Mouse (Mus musculus) hindbrain, embryonic 10.5 days (tissue): Measurements from ENCODE around the gene Pax5. TPM values are rescaled to one million over a fixed set of nuclear protein-coding genes. Genes with fewer than 3 reads are reported as not detected.

Source experiments
- DNase-seq: peaks from one replicate; pipeline ENCODE4 v3.0.0-alpha.2; 2017; ENCODE audit warnings: low spot score
- H3K27ac ChIP-seq: fragments of 300-500 bp; sonication (generic); 2 replicates; pipeline ENCODE4 v1.5.1; 2016; ENCODE audit warnings: mild to moderate bottlenecking, moderate library complexity
- H3K27me3 ChIP-seq: fragments of 300-500 bp; sonication (generic); 2 replicates; pipeline ENCODE4 v1.6.1; 2016; ENCODE audit warnings: mild to moderate bottlenecking; ENCODE audit not compliant: poor library complexity, insufficient read depth, severe bottlenecking
- H3K36me3 ChIP-seq: fragments of 300-500 bp; sonication (generic); 2 replicates; pipeline ENCODE4 v1.6.1; 2016; ENCODE audit warnings: mild to moderate bottlenecking, moderate library complexity
- H3K4me1 ChIP-seq: fragments of 300-500 bp; sonication (generic); replicated peaks from 2 replicates; pipeline ENCODE4 v1.6.1; 2016; ENCODE audit warnings: mild to moderate bottlenecking
- H3K4me3 ChIP-seq: fragments of 300-500 bp; sonication (generic); 2 replicates; pipeline ENCODE4 v1.5.1; 2016; ENCODE audit warnings: mild to moderate bottlenecking, moderate library complexity
- H3K9me3 ChIP-seq: fragments of 300-500 bp; sonication (generic); 2 replicates; pipeline ENCODE4 v1.6.1; 2016; ENCODE audit warnings: mild to moderate bottlenecking, moderate library complexity
- WGBS: fragments of 180-500 bp; shearing (Covaris S2); methylation state at CpG from one replicate; pipeline ENCODE4 v1.1.7; 2016; 5-methylcytosine and 5-hydroxymethylcytosine counted together
- polyA plus RNA-seq: library from polyadenylated mRNA; unstranded; fragments of >200 nt; fragmentation: Nextera tagmentation; extraction: Ambion mirVana; gene quantifications from 2 replicates; pipeline ENCODE4 v1.2.1, GENCODE M21; 2016

Pax5 gene
- polyA plus RNA-seq, 1 experiment from 2014 or later: 4.4 TPM

- whole genome bisulfite sequencing: 85% methylated on average over 3 of the region's 3 CpGs
- no peak overlapping the region for H3K4me3 ChIP-seq
- DNase-seq: no peak
- H3K27me3 ChIP-seq: peaks cover 8% of the 10 kb centered on the region
- no peaks in the 10 kb centered on the region for H3K9me3 ChIP-seq
- H3K36me3 ChIP-seq: 0 out of 2 replicates have a peak, but pooled peaks cover 2% of the 10 kb centered on the region
- peaks cover 12% of the 10 kb centered on the region for H3K4me1 ChIP-seq
- no peak overlapping the region for H3K27ac ChIP-seq
These were observed 168.2 kb downstream of the Pax5 start for GRCm38 (mm10) chr4:44542101-44542500.

GRCm38 (mm10) chr4:44538488-44538887, 171.8 kb downstream of the Pax5 start:
- no peaks in the 10 kb centered on the region for H3K9me3 ChIP-seq
- H3K36me3 ChIP-seq: peaks cover 10% of the 10 kb centered on the region; the same call in 1 of the 2 replicates
- peaks cover 20% of the 10 kb centered on the region for H3K4me1 ChIP-seq
- H3K4me3 ChIP-seq: no peak overlapping the region
- no peak for DNase-seq
- 59% methylated on average over 5 of the region's 5 CpGs for WGBS
- H3K27me3 ChIP-seq: peaks cover 4% of the 10 kb centered on the region; the same call in 1 of the 2 replicates
- no peak overlapping the region for H3K27ac ChIP-seq

- Histone ChIP-seq H3K9me3 (no peaks in the 10 kb centered on the region), H3K4me3 (no peak overlapping the region), H3K27me3 (peaks cover 4% of the 10 kb centered on the region; the same call in 1 of the 2 replicates), H3K36me3 (peaks cover 10% of the 10 kb centered on the region; the same call in 1 of the 2 replicates), H3K4me1 (peaks cover 24% of the 10 kb centered on the region), H3K27ac (no peak overlapping the region)
- 87% methylated on average over 4 of the region's 4 CpGs for WGBS
- DNase-seq: no peak
These were observed 173.5 kb downstream of the Pax5 start for GRCm38 (mm10) chr4:44536794-44537193.

GRCm38 (mm10) chr4:44535646-44536045, 174.6 kb downstream of the Pax5 start:
- peaks cover 4% of the 10 kb centered on the region; the same call in 1 of the 2 replicates for H3K27me3 ChIP-seq
- peaks cover 28% of the 10 kb centered on the region for H3K4me1 ChIP-seq
- H3K4me3 ChIP-seq: no peak overlapping the region
- H3K36me3 ChIP-seq: peaks cover 17% of the 10 kb centered on the region
- WGBS: 92% methylated on average over 4 of the region's 4 CpGs
- no peaks in the 10 kb centered on the region for H3K9me3 ChIP-seq
- no peak for DNase-seq
- H3K27ac ChIP-seq: no peak overlapping the region

GRCm38 (mm10) chr4:44533286-44533685, 177.0 kb downstream of the Pax5 start:
- Histone ChIP-seq H3K4me1 (peaks cover 30% of the 10 kb centered on the region), H3K36me3 (peaks cover 27% of the 10 kb centered on the region), H3K9me3 (no peaks in the 10 kb centered on the region), H3K27ac (no peak overlapping the region), H3K4me3 (no peak overlapping the region), H3K27me3 (peaks cover 10% of the 10 kb centered on the region)
- DNase-seq: no peak
- WGBS: 76% methylated on average over 5 of the region's 5 CpGs

- H3K4me1 ChIP-seq: peaks cover 35% of the 10 kb centered on the region
- H3K36me3 ChIP-seq: peaks cover 27% of the 10 kb centered on the region
- H3K27me3 ChIP-seq: peaks cover 8% of the 10 kb centered on the region
- WGBS: 78% methylated on average over 5 of the region's 5 CpGs
- H3K4me3 ChIP-seq: no peak overlapping the region
- no peak for DNase-seq
- H3K9me3 ChIP-seq: no peaks in the 10 kb centered on the region
- no peak overlapping the region for H3K27ac ChIP-seq
These were observed 177.6 kb downstream of the Pax5 start for GRCm38 (mm10) chr4:44532731-44533130.

GRCm38 (mm10) chr4:44525336-44525735, 185.0 kb downstream of the Pax5 start:
- Histone ChIP-seq H3K27me3 (peaks cover 24% of the 10 kb centered on the region), H3K36me3 (peaks cover 7% of the 10 kb centered on the region; the same call in 1 of the 2 replicates), H3K4me1 (peaks cover 39% of the 10 kb centered on the region), H3K9me3 (no peaks in the 10 kb centered on the region), H3K27ac (no peak overlapping the region), H3K4me3 (no peak overlapping the region)
- WGBS: 75% methylated on average over 3 of the region's 3 CpGs
- no peak for DNase-seq

- no peak for DNase-seq
- 50% methylated on average over 11 of the region's 11 CpGs for WGBS
- Histone ChIP-seq H3K36me3 (no peaks in the 10 kb centered on the region), H3K4me1 (peaks cover 26% of the 10 kb centered on the region), H3K4me3 (no peak overlapping the region), H3K9me3 (no peaks in the 10 kb centered on the region), H3K27ac (no peak overlapping the region), H3K27me3 (peaks cover 22% of the 10 kb centered on the region)
These were observed 191.4 kb downstream of the Pax5 start for GRCm38 (mm10) chr4:44518923-44519322.

GRCm38 (mm10) chr4:44513981-44514380, 196.3 kb downstream of the Pax5 start:
- 90% methylated on average over 4 of the region's 4 CpGs for WGBS
- Histone ChIP-seq H3K4me3 (no peak overlapping the region), H3K27me3 (peaks cover 22% of the 10 kb centered on the region), H3K4me1 (peaks cover 24% of the 10 kb centered on the region), H3K9me3 (no peaks in the 10 kb centered on the region), H3K36me3 (no peaks in the 10 kb centered on the region), H3K27ac (no peak overlapping the region)
- no peak for DNase-seq

GRCm38 (mm10) chr4:44511682-44512081, 198.6 kb downstream of the Pax5 start:
- Histone ChIP-seq H3K4me1 (peaks cover 26% of the 10 kb centered on the region), H3K4me3 (no peak overlapping the region), H3K27ac (no peak overlapping the region), H3K9me3 (no peaks in the 10 kb centered on the region), H3K27me3 (peaks cover 31% of the 10 kb centered on the region), H3K36me3 (no peaks in the 10 kb centered on the region)
- WGBS: 14% methylated on average over 7 of the region's 7 CpGs
- DNase-seq: peak; percentile 71

GRCm38 (mm10) chr4:44508386-44509226, 201.7 kb downstream of the Pax5 start:
- DNase-seq: peak; percentile 58

GRCm38 (mm10) chr4:44507861-44508260, 202.4 kb downstream of the Pax5 start:
- Histone ChIP-seq H3K9me3 (no peaks in the 10 kb centered on the region), H3K27ac (0 out of 2 replicates have a peak overlapping the region, but pooled peaks have one; percentile 45), H3K4me3 (0 out of 2 replicates have a peak overlapping the region, but pooled peaks have one; percentile 2), H3K36me3 (no peaks in the 10 kb centered on the region), H3K27me3 (peaks cover 31% of the 10 kb centered on the region), H3K4me1 (peaks cover 27% of the 10 kb centered on the region)
- 55% methylated on average over 14 of the region's 14 CpGs for WGBS
- peak; percentile 30 for DNase-seq

More at GRCm38 (mm10) chr4:44508386-44509226, 201.7 kb downstream of the Pax5 start:
- no peaks in the 10 kb centered on the region for H3K36me3 ChIP-seq
- WGBS: 42% methylated on average over 25 of the region's 25 CpGs
- peaks cover 26% of the 10 kb centered on the region for H3K4me1 ChIP-seq
- H3K4me3 ChIP-seq: 0 out of 2 replicates have a peak overlapping the region, but pooled peaks have one; percentile 2
- no peaks in the 10 kb centered on the region for H3K9me3 ChIP-seq
- H3K27me3 ChIP-seq: peaks cover 29% of the 10 kb centered on the region
- peak overlapping the region; percentile 45; the same call in 1 of the 2 replicates for H3K27ac ChIP-seq

GRCm38 (mm10) chr4:44504998-44505397, 205.3 kb downstream of the Pax5 start:
- H3K9me3 ChIP-seq: no peaks in the 10 kb centered on the region
- no peak overlapping the region for H3K27ac ChIP-seq
- H3K27me3 ChIP-seq: peaks cover 26% of the 10 kb centered on the region
- peaks cover 40% of the 10 kb centered on the region for H3K4me1 ChIP-seq
- no peak for DNase-seq
- no peak overlapping the region for H3K4me3 ChIP-seq
- 78% methylated on average over 7 of the region's 7 CpGs for WGBS
- no peaks in the 10 kb centered on the region for H3K36me3 ChIP-seq
